Mouse (Mus musculus) myocyte (in vitro differentiated cells): ENCODE data around the gene Olfr69.
"Not testable (repeated sequence)": the region's sequence is repeated elsewhere in the genome, so short reads cannot be mapped to it uniquely, and the experiment has no call there.

Experiments
- POLR2A ChIP-seq: IDR thresholded peaks from one replicate; pipeline ENCODE4 v1.6.1; 2011; ENCODE audit warnings: low read depth, mild to moderate bottlenecking, control low read depth, moderate library complexity; ENCODE audit not compliant: insufficient read length
- USF1 ChIP-seq: IDR thresholded peaks from one replicate; pipeline ENCODE4 v1.6.1; 2011; ENCODE audit warnings: low read depth, mild to moderate bottlenecking, control low read depth, moderate library complexity

DNA sequence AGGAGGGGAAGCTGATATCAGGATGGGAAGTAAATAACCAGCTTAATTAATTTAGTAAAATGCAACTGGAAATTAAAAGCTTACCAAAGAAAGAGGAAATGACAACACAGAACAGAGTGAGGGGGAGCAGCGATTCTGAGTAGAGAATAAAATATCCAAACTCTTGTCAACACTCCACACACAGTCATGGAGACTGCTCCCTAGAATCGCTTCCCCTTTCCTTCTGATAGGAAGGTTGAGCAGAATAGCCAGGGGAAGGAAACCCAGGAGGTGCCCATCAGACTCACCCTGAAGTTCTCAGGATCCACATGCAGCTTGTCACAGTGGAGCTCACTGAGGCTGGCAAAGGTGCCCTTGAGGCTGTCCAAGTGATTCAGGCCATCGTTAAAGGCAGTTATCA lies 41.8 kb upstream of the Olfr69 start:
- not testable (repeated sequence) for TF ChIP-seq USF1, POLR2A
